Mouse (Mus musculus) heart, embryonic 13.5 days (tissue): ENCODE data around the gene Grk5. TPM values are rescaled to one million over a fixed set of nuclear protein-coding genes. Genes with fewer than 3 reads are reported as not detected.
A peak's percentile ranks its signal among the peaks of the same experiment; 100 is the strongest.
"Not testable (repeated sequence)": the region's sequence is repeated elsewhere in the genome, so short reads cannot be mapped to it uniquely, and the experiment has no call there.

Experiments
- ATAC-seq: fragments of 200-750 bp; cut with Nextera tagmentation; 2 replicates; pipeline ENCODE4 v1.8.0; 2017; ENCODE audit warnings: moderate TSS enrichment; ENCODE audit not compliant: insufficient number of reproducible peaks, low FRiP score, low TSS enrichment; ENCODE audit errors: extremely low read depth
- H3K27ac ChIP-seq: fragments of 300-500 bp; sonication (generic); replicated peaks from 2 replicates; pipeline ENCODE4 v1.5.1; 2015; ENCODE audit warnings: moderate library complexity, mild to moderate bottlenecking, inconsistent platforms
- H3K27me3 ChIP-seq: fragments of 300-500 bp; sonication (generic); replicated peaks from 2 replicates; pipeline ENCODE4 v1.6.1; 2015; ENCODE audit warnings: mild to moderate bottlenecking, inconsistent platforms
- H3K36me3 ChIP-seq: fragments of 300-500 bp; sonication (generic); 2 replicates; pipeline ENCODE4 v1.6.1; 2015; ENCODE audit warnings: mild to moderate bottlenecking, inconsistent platforms
- H3K4me1 ChIP-seq: fragments of 300-500 bp; sonication (generic); 2 replicates; pipeline ENCODE4 v1.6.1; 2015; ENCODE audit warnings: inconsistent platforms
- H3K4me2 ChIP-seq: fragments of 300-500 bp; sonication (generic); 2 replicates; pipeline ENCODE4 v1.6.1; 2015; ENCODE audit warnings: inconsistent platforms, mild to moderate bottlenecking, moderate library complexity
- H3K4me3 ChIP-seq: fragments of 300-500 bp; sonication (generic); 2 replicates; pipeline ENCODE4 v1.5.1; 2015; ENCODE audit warnings: moderate library complexity, mild to moderate bottlenecking, inconsistent platforms
- H3K9ac ChIP-seq: fragments of 300-500 bp; sonication (generic); 2 replicates; pipeline ENCODE4 v1.6.1; 2015; ENCODE audit warnings: inconsistent platforms, mild to moderate bottlenecking, moderate library complexity
- H3K9me3 ChIP-seq: fragments of 300-500 bp; sonication (generic); 2 replicates; pipeline ENCODE4 v1.6.1; 2016; ENCODE audit warnings: inconsistent platforms
- WGBS: fragments of 180-500 bp; shearing (Covaris S2); methylation state at CpG from one replicate; pipeline ENCODE4 v1.1.7; 2015; ENCODE audit warnings: mixed read lengths; 5-methylcytosine and 5-hydroxymethylcytosine counted together
- polyA plus RNA-seq: library from polyadenylated mRNA; unstranded; fragments of >200 nt; fragmentation: Nextera tagmentation; extraction: Ambion mirVana; gene quantifications from 2 replicates; pipeline ENCODE4 v1.2.1, GENCODE M21; 2015

Grk5 gene
- polyA plus RNA-seq = 3.4 and 3.7 TPM in 2 replicates

GRCm38 (mm10) chr19:60889714-60890315, at the start of gene Grk5:
Gene Grk5, plus strand, starts transcription at chr19:60889749.
- Histone ChIP-seq H3K9me3 (no peaks in the 10 kb centered on the region), H3K36me3 (no peaks in the 10 kb centered on the region), H3K27ac (peak within 1 kb of the TSS; percentile 97), H3K9ac (peak within 1 kb of the TSS; percentile 92), H3K4me3 (peak within 1 kb of the TSS; percentile 91), H3K27me3 (no peaks in the 10 kb centered on the region), H3K4me2 (peak within 1 kb of the TSS; percentile 88), H3K4me1 (peaks cover 40% of the 10 kb centered on the region)
- peak; percentile 98 for ATAC-seq
- under 1% methylated on average over 54 of the region's 55 CpGs for WGBS

DNA sequence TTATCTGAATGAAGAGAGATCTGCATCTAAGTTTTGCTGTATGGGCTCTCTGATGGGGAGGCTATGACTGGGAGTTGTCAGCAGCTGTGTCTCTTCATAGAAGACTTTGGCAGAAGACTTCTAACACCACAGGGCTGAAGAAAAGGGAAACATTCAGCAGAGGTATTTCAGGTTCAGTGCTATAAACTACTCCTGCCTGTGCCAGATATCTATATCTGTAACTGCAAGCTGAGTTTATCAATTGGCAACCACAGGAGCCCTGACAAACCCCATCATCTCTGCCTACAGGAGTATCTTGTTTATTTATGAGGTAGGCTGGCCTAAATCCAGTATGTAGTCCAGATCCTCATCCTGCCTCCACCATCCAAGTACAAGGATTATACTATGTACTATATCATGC, 46.2 kb upstream of the Grk5 start:
- ATAC-seq = no peak

DNA sequence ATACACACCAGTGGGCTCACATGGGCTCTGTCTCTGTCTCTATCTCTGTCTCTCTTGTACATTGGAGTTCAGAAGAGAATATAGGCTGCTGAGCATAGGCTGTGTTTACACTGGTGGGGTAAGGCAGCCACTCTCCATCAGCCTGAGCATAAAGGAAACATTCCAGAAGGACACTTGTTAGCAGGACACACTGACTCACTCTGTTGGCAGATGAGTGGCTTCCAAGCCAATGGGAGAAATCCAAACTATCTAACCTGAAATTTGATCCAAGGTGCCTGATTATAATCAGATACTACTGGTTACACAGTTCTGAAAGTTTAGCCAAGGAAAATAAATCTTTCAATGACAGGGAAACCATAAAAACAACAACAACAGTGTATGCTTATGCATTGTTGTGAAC, 43.8 kb upstream of the Grk5 start:
- Histone ChIP-seq H3K4me1 (no peaks in the 10 kb centered on the region), H3K27me3 (no peaks in the 10 kb centered on the region), H3K4me3 (no peak overlapping the region), H3K36me3 (peaks cover 37% of the 10 kb centered on the region), H3K9me3 (no peaks in the 10 kb centered on the region), H3K4me2 (no peak overlapping the region), H3K9ac (no peak overlapping the region), H3K27ac (no peak overlapping the region)
- no peak for ATAC-seq

More for the DNA sequence above, 46.2 kb upstream of the Grk5 start:
- Histone ChIP-seq H3K4me3 (no peak overlapping the region), H3K36me3 (peaks cover 48% of the 10 kb centered on the region), H3K27ac (no peak overlapping the region), H3K4me2 (no peak overlapping the region), H3K4me1 (peaks cover 2% of the 10 kb centered on the region), H3K9me3 (no peaks in the 10 kb centered on the region), H3K27me3 (no peaks in the 10 kb centered on the region), H3K9ac (no peak overlapping the region)

DNA sequence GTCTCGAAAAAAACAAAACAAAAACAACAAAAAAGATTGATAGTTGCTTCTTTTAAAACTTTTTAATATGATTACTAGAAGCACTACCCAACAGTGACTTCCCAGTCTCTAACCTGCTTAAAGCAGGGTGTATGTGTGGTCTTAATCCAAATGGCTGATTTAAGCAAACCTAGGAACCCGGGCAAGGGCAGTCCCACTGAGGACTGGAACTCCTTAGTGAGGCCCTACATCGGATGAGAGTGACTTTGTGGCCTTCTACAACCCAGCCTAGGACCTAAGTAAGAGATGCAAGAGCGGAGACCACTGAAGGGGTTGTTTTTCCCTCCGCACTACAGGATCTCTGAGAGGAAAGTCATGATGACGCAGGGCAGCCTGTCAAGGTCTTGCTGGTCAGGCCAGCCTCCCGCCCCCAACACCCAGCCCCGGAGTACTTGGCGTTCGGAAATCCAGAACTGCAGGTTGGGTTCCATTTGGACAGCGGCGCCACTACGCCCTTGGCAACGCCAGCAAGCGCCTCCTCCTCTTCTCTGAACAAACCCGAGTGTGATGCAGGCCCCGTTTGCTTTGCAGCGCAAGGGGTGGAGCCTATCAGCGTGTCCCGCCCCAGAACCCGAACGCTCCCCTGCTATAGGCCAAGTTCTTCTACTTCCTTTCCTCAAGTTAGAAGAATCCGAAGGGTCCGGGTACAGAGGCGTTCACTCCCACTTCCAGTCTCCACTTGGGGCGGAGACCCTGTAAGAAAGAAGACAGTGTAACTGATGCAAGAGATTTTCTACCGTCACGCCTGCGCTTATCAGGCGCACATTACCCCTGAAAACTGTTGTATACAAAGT, 28.5 kb upstream of the Grk5 start, which contains the start of gene Sfxn4:
Sfxn4 (minus strand) TSS at position 612 of the 833 bp plus-strand sequence.
- Histone ChIP-seq H3K9ac (peak within 1 kb of the TSS; percentile 83), H3K4me1 (0 out of 2 replicates have a peak, but pooled peaks cover 10% of the 10 kb centered on the region), H3K4me2 (peak within 1 kb of the TSS; percentile 73), H3K27me3 (no peaks in the 10 kb centered on the region), H3K4me3 (peak within 1 kb of the TSS; percentile 65), H3K36me3 (peaks cover 38% of the 10 kb centered on the region), H3K27ac (peak within 1 kb of the TSS; percentile 78), H3K9me3 (no peaks in the 10 kb centered on the region)
- WGBS = 4% methylated on average over 30 of the region's 30 CpGs
- peak; percentile 93 for ATAC-seq

- not testable (repeated sequence) for ATAC-seq, H3K4me2 ChIP-seq, H3K27me3 ChIP-seq, H3K27ac ChIP-seq, H3K4me1 ChIP-seq, H3K9me3 ChIP-seq, H3K4me3 ChIP-seq, H3K9ac ChIP-seq
- H3K36me3 ChIP-seq = peaks cover 74% of the 10 kb centered on the region
- 93% methylated on average over 4 of the region's 4 CpGs for WGBS
These were observed 23.4 kb upstream of the Grk5 start for GRCm38 (mm10) chr19:60866169-60866568.

DNA sequence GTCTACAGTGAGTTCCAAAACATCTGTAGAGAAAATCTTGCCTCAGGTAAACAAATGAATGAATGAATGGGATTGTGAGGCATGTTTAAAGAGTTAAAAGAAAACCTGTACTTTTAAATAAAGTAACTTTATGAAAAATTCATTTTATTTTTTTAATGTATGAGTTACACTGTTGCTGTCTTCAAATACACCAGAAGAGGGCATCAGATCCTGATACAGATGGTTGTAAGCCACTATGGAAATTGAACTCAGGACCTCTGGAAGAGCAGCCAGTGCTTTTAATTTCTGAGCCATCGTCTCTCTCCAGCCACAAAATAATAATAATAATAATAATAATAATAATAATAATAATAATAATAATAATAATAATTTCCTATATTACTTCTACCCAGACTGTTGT, 19.1 kb upstream of the Grk5 start:
- H3K4me1 ChIP-seq = peaks cover 26% of the 10 kb centered on the region
- no peaks in the 10 kb centered on the region for H3K27me3 ChIP-seq
- no peak overlapping the region for H3K9ac ChIP-seq
- ATAC-seq = no peak
- peaks cover 60% of the 10 kb centered on the region for H3K36me3 ChIP-seq
- no peak overlapping the region for H3K4me3 ChIP-seq
- 83% methylated on average over 1 of the region's 1 CpGs for WGBS
- no peak overlapping the region for H3K27ac ChIP-seq
- no peaks in the 10 kb centered on the region for H3K9me3 ChIP-seq
- no peak overlapping the region for H3K4me2 ChIP-seq

- 86% methylated on average over 5 of the region's 5 CpGs for WGBS
- H3K4me2 ChIP-seq = peak overlapping the region; percentile 76
- H3K36me3 ChIP-seq = peaks cover 55% of the 10 kb centered on the region
- no peak for ATAC-seq
- no peak overlapping the region for H3K4me3 ChIP-seq
- H3K9ac ChIP-seq = no peak overlapping the region
- H3K27me3 ChIP-seq = no peaks in the 10 kb centered on the region
- peaks cover 26% of the 10 kb centered on the region for H3K4me1 ChIP-seq
- no peaks in the 10 kb centered on the region for H3K9me3 ChIP-seq
- 0 out of 2 replicates have a peak overlapping the region, but pooled peaks have one; percentile 58 for H3K27ac ChIP-seq
These were observed 18.2 kb upstream of the Grk5 start for GRCm38 (mm10) chr19:60871366-60871765.

DNA sequence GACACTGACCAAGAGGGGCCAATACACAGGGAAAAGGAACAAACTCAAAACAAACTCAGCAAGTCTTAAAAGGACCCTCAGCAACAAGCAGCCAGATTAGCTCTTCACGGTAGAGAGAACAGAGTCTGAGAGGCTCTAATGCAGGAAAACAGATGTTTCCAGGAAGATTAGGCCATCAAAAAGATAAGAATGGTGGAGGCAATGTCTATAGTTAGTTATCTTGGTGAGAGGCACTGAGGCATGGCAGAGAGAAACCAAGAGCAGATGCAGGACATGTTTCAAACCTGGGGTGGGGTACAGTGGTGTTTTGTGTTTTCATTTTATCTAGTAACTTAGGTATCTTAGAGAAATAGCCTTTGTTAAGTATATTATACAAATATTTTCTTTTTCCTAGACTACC, 17.3 kb upstream of the Grk5 start:
- 8% methylated on average over 1 of the region's 1 CpGs for WGBS
- Histone ChIP-seq H3K9me3 (no peaks in the 10 kb centered on the region), H3K36me3 (peaks cover 46% of the 10 kb centered on the region), H3K4me2 (peak overlapping the region; percentile 76), H3K4me3 (peak overlapping the region; percentile 82), H3K9ac (0 out of 2 replicates have a peak overlapping the region, but pooled peaks have one; percentile 24), H3K27me3 (no peaks in the 10 kb centered on the region), H3K27ac (peak overlapping the region; percentile 91), H3K4me1 (peaks cover 26% of the 10 kb centered on the region)
- no peak for ATAC-seq

DNA sequence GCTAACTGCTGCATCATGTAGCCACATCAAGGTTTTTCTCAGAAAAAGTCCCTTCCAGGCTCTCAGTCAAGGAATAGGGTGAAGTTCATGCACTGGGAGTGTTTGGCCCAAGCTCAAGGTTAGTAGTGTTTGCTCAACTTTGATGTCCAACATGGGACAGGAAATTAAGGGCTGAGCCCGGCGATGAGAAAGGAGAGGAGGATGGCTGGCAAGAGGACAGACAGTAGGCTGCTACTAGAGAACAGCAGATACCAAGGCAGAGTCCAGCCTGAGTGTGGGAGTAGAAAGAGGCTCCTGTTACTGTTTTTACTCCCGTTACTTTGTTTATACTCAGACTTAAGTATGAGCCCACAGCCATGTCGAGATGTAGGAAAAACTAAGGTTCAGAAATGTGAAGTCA, 16.0 kb upstream of the Grk5 start:
- Histone ChIP-seq H3K9ac (peak overlapping the region; percentile 88), H3K27ac (peak overlapping the region; percentile 91), H3K27me3 (no peaks in the 10 kb centered on the region), H3K4me3 (peak overlapping the region; percentile 82), H3K36me3 (peaks cover 35% of the 10 kb centered on the region), H3K9me3 (no peaks in the 10 kb centered on the region), H3K4me1 (peaks cover 26% of the 10 kb centered on the region), H3K4me2 (peak overlapping the region; percentile 76)
- ATAC-seq = no peak
- WGBS = 9% methylated on average over 4 of the region's 4 CpGs

DNA sequence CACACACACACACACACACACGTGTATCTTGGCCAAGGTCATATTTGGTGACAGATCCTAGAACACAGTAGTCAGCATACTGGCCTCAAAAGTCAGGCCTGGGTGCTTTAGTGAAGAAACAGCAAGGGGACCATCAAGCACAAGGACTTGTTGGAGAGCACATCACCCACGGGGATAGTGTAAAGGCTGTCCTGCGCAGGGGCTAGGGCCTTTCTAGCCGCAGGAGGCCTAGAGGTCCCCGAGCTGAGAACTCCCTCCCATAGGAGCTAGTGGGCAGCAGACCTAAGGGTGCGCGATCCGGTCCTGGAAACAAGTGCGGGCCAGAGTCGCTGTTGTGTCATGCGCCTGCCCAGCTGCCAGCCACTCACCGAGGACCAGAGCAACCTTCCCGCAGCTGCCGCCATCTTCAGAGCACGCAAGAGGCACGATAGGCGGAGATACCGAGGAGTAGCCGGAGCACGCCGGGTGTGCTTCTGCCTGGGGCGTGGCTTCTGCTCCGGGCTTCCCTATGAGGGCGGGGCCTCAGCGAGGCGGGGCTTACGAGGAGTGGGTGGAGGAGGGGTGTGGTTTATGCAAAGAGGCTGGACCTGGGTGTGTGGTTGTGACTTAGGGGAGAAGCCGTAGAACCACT, 15.4 kb upstream of the Grk5 start, which contains the start of gene Prdx3:
Prdx3 (minus strand) TSS at position 493 of the 631 bp plus-strand sequence.
- ATAC-seq = peak; percentile 96
- Histone ChIP-seq H3K27me3 (no peaks in the 10 kb centered on the region), H3K9me3 (no peaks in the 10 kb centered on the region), H3K4me2 (peak within 1 kb of the TSS; percentile 76), H3K4me3 (peak within 1 kb of the TSS; percentile 82), H3K9ac (peak within 1 kb of the TSS; percentile 88), H3K27ac (peak within 1 kb of the TSS; percentile 91), H3K36me3 (peaks cover 29% of the 10 kb centered on the region), H3K4me1 (peaks cover 26% of the 10 kb centered on the region)
- WGBS = under 1% methylated on average over 28 of the region's 28 CpGs

DNA sequence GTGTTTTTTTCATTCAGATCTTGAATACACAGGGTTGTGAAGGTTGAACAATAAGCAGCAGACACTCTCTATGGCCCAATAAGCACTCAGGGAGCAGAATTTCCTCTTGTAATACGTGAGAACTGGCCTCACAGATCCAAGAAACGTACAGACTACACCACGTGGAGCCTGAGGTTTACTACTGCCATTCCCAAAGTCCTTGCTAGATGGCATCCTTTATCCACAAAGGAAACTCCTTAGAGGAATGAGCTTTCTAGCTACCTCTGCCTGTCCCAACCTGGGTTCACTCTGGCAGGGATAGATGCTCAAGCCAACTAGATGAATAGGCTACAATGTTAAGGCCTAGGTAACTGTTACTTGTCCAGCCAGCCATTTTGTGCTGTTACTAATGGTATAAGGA, 6.4 kb upstream of the Grk5 start:
- under 1% methylated on average over 3 of the region's 3 CpGs for WGBS
- ATAC-seq = no peak
- H3K4me3 ChIP-seq = no peak overlapping the region

More for the DNA sequence above, 6.4 kb upstream of the Grk5 start:
- peaks cover 5% of the 10 kb centered on the region; the same call in 1 of the 2 replicates for H3K4me1 ChIP-seq
- no peak overlapping the region for H3K9ac ChIP-seq
- H3K27me3 ChIP-seq = no peaks in the 10 kb centered on the region
- no peaks in the 10 kb centered on the region for H3K36me3 ChIP-seq
- H3K9me3 ChIP-seq = no peaks in the 10 kb centered on the region
- no peak overlapping the region for H3K4me2 ChIP-seq
- H3K27ac ChIP-seq = no peak overlapping the region
